Mouse (Mus musculus): Measurements from ENCODE around the gene Zcchc17.

GRCm38 (mm10) chr4:130273698-130274345 lies 85.9 kb downstream of the Zcchc17 start:
- TF ChIP-seq CTCF (IDR thresholded peaks at IDR 0.05; ENCODE audit: insufficient read depth, low read length) (no peak), POLR2A (IDR thresholded peaks at IDR 0.05; ENCODE audit: borderline replicate concordance, extremely low read depth, low read depth, low read length) (no peak)
